Mouse (Mus musculus) olfactory bulb, adult 2 months (tissue): ENCODE data around the gene Srm. TPM values are rescaled to one million over a fixed set of nuclear protein-coding genes. Genes with fewer than 3 reads are reported as not detected.
A peak's percentile ranks its signal among the peaks of the same experiment; 100 is the strongest.

Source experiments
- H3K27ac ChIP-seq: fragments of 200-500 bp; 2 replicates; pipeline ENCODE4 v1.5.1; 2012; ENCODE audit warnings: low read depth, low read length; ENCODE audit not compliant: insufficient read depth
- H3K4me1 ChIP-seq: fragments of 200-500 bp; 2 replicates; pipeline ENCODE4 v1.6.1; 2012; ENCODE audit warnings: low read length; ENCODE audit not compliant: control insufficient read depth, insufficient read depth
- H3K4me3 ChIP-seq: fragments of 200-500 bp; 2 replicates; pipeline ENCODE4 v1.5.1; 2012; ENCODE audit warnings: mild to moderate bottlenecking, low read depth, low read length, moderate library complexity; ENCODE audit not compliant: insufficient read depth
- CTCF ChIP-seq: fragments of 200-500 bp; IDR thresholded peaks from 2 replicates; pipeline ENCODE4 v1.5.1; 2012; ENCODE audit warnings: low read depth, mild to moderate bottlenecking, low read length, moderate library complexity; ENCODE audit not compliant: insufficient read depth
- POLR2A ChIP-seq: fragments of 200-500 bp; IDR thresholded peaks from 2 replicates; pipeline ENCODE4 v1.6.1; 2012; ENCODE audit warnings: mild to moderate bottlenecking, low read depth, low read length, moderate library complexity; ENCODE audit not compliant: insufficient read depth
- WGBS: fragments of 180-500 bp; shearing (Covaris S2); methylation state at CpG from one replicate; pipeline ENCODE4 v1.1.7; 2018; 5-methylcytosine and 5-hydroxymethylcytosine counted together
- polyA plus RNA-seq: library from polyadenylated mRNA; stranded (reverse); fragments of >200 nt; gene quantifications from 2 replicates; pipeline ENCODE4 v1.2.4, GENCODE M21; 2012; ENCODE audit warnings: low replicate concordance; ENCODE audit not compliant: missing spikeins, insufficient read depth, insufficient read length

The Srm gene
- polyA plus RNA-seq, 1 experiment, result not detected

DNA sequence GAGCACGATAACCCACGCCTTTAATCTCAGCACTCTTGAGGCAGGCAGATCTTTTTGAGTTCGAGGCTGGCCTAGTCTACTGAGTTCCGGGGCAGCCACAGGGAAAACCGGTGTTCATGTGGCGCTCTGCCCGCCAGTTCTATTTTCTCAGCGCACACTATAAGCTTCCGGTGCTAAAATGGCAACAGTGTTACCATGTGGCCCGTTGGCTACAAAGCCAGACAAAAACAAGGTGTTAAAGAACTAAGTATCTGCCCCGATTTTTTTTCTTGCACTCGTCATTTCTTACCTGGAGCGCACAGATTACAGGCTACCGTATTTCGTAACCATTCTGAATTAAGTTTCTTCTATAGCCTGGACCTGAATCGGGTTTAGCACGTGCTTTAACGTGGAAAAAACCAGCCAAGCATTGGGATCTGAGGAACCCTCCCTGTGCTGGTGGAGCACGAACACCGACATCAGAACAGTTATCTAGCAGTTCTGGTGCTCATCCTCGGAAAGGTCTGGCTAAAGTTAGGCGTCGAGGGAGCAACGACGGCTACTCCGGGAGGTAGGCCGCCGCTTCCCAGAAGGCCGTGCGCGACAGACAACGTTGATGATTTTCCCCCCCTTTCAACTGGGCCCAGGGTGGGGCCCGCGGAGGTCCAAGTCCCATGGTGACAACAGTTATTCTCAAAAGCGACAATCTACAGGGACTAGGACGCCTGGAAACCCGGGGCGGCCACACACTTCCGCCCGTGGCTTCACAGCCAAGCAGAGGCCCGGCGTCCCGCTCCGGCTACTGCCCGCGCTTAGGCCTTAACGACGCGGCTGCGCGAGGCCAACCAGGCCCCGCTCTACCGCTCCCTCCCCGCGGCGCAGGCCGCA lies 34.7 kb downstream of the Srm start:
- TF ChIP-seq CTCF (no peak), POLR2A (no peak)
- H3K27ac ChIP-seq, result peak overlapping the region; percentile 88
- H3K4me1 ChIP-seq, result peaks cover 11% of the 10 kb centered on the region; the same call in 1 of the 2 replicates
- peak overlapping the region; percentile 84 for H3K4me3 ChIP-seq
- under 1% methylated on average over 57 of the region's 57 CpGs for whole genome bisulfite sequencing

DNA sequence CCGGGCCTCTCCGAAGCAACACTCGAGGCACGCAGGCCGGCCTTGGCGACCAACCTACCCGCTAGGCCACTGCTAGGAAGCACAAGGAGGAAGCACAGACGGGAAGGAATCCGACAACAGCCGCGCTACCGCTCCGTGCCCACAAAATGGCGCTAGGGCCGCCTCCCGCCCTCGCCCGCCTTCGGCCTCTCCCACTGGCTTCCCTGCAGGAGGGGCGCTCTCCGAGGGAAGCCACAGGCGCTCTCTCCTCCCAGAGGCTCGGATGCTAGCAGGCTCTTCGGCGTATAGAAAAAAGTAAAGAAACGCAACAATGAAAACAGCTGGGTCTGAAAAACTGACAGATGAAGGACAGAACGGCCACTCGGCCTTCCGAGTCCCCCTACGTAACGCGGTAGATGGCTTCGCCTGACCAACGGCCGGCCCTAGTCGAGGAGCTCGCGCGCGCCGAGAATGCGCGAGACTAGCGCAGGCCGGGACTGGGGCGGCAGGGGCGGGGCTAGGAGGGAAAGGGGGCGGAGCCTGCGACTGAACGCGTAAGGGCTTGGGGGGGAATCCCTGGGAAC lies 35.4 kb downstream of the Srm start, which contains the start of gene Tardbp:
Gene Tardbp, minus strand, starts transcription at position 397 of the 563 bp plus-strand sequence.
- TF ChIP-seq CTCF, result no peak
- TF ChIP-seq POLR2A, result peak; percentile 73
- peaks cover 11% of the 10 kb centered on the region; the same call in 1 of the 2 replicates for H3K4me1 ChIP-seq
- under 1% methylated on average over 51 of the region's 51 CpGs for WGBS
- H3K4me3 ChIP-seq, result peak within 1 kb of the TSS; percentile 84
- H3K27ac ChIP-seq, result peak within 1 kb of the TSS; percentile 88

DNA sequence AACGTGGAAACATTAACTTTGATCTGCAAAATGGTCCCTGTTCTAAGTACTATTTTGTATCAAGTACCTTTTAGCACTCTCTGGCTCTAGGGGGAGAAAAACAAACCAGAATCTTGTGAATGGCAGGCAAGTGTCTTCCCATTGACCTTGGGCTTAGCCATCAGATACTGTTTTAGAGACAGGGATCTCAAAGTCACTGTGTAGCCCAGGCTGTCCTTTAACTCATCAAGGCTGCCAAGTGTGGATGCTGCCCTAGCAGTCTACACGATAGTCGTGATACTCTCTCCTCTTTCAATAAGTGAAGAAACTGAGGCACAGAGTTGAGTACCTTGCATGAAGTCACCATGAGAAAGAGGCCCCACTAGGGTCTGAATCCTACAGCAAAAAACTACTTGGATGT lies 35.9 kb downstream of the Srm start:
- 65% methylated on average over 3 of the region's 3 CpGs for WGBS
- TF ChIP-seq POLR2A (no peak), CTCF (no peak)
- Histone ChIP-seq H3K4me1 (peaks cover 11% of the 10 kb centered on the region; the same call in 1 of the 2 replicates), H3K27ac (no peak overlapping the region), H3K4me3 (no peak overlapping the region)

DNA sequence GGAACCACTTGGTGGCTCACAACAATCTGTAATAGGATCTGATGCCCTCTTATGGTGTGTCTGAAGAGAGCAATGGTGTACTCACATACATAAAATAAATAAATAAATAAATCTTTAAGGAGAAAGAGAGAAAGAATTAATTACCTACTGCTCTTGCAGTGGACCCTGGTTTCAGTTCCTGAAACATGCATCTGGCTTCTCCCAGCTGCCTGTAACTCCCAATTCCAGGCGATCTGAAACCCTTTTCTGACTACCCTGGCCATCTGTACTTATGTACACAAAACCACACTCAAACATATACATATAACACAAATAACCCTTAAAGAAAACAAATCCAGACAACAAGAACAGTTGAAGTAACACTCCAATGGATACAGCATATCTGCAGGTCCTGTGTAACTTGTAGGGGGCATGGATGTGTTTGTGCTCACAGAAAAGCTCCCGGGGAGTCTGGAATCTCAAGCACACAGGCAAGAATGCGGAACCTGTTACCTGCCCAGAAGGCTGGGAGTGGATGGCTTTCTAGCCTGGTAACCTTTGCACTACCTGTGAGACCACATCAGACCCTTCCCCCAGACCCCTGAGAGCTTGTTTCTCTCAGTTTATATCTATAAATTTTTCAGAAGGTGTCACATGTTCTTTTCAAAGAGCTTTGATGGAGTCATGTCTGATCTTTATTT lies 40.9 kb downstream of the Srm start:
- Histone ChIP-seq H3K4me1 (no peaks in the 10 kb centered on the region), H3K27ac (no peak overlapping the region), H3K4me3 (no peak overlapping the region)
- TF ChIP-seq POLR2A, result no peak
- WGBS, result 81% methylated on average over 3 of the region's 3 CpGs

DNA sequence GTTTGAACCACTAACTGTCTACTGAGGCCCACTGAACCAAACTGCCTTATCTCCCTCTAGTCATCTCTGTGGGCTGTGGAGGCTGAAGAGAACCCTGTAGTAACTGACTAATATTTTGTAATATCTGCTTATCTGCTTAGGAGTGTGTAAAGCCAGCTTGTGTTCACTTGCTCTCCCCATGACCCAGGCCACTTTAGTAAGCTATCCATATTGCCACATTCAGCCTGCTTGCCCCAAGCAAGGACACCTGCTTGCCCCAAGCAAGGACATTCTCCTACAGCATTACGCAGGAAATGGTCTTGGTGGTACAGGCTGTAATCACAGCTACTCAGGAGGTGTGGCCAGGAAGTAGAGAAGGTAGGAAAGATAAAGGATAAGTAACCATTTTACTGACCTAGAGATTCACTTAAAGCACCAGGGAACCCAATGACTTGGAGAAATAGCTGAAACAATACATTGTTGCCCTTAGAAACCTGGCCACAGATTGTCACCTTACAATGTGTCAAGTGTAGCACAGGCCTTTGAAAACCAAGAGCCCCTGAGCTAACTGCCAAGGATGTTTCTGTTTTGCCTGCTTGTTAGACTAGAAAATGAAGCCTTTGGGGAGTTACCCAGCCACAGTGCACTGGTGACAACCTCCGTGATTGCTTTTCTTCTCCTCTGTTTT lies 42.2 kb downstream of the Srm start:
- H3K4me1 ChIP-seq, result no peaks in the 10 kb centered on the region
- TF ChIP-seq CTCF (no peak), POLR2A (no peak)
- H3K27ac ChIP-seq, result no peak overlapping the region
- 80% methylated on average over 2 of the region's 2 CpGs for WGBS
- H3K4me3 ChIP-seq, result no peak overlapping the region

DNA sequence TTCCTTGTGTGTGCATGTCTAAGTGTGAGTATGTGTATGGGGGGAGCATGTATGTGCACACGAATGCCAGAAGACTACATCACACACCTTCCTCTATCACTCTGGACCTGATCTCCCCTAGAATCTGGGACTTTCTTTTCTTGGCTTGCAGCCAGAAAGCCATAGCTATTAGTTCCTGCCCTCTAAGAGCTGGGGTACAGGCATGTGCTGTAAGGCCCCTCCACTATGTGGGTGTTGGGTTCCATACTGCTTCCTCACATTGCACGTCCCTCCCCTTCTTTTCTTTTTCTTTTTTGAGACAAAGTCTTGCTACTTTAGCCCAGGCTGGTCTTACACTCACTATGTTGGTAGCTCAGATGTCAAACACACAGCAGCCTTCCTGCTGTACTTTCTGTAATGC lies 44.0 kb downstream of the Srm start:
- TF ChIP-seq CTCF (no peak), POLR2A (no peak)
- no peak overlapping the region for H3K4me3 ChIP-seq
- no peaks in the 10 kb centered on the region for H3K4me1 ChIP-seq
- no peak overlapping the region for H3K27ac ChIP-seq
- 83% methylated on average over 2 of the region's 2 CpGs for WGBS

DNA sequence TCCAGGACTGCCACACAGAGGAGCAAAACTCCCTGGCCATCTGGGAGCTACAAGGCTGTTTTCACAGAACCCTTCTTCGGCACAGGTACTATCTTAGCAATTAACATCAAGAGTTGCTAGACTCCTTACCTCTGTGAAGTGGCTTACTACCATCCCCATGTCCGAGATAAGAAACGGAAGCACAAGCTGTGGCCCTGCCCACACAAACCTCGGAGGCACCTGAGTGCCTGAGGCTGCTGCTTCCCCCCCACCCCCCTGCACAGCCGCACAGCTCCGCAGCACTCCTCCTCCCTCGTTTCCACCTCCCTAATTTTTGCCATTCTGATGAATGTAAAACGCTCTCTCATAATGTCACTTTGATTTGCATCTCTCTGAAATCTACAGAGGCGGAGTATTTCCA lies 47.0 kb downstream of the Srm start:
- TF ChIP-seq POLR2A (no peak), CTCF (no peak)
- 41% methylated on average over 9 of the region's 9 CpGs for WGBS
- no peak overlapping the region for H3K27ac ChIP-seq
- no peaks in the 10 kb centered on the region for H3K4me1 ChIP-seq
- H3K4me3 ChIP-seq, result no peak overlapping the region

DNA sequence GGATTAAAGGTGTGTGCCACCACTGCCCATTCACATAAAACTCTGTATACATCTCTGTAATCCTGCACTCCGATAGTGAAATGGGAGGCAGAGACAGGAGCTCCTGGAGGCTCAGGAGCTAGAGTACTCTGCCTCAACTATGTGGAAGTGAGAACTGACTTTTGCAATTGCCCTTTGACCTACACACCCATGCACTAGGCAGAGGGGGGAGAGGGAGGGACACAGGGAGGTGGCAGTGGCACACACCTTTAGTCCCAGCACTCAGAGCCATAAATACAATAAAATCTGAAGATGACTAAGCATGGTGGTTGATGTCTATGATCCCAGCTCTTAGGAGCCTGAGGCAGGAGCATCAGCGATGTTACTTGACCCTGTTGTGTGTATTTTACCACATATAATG lies 48.2 kb downstream of the Srm start:
- no peak overlapping the region for H3K27ac ChIP-seq
- peaks cover 4% of the 10 kb centered on the region for H3K4me1 ChIP-seq
- no peak overlapping the region for H3K4me3 ChIP-seq
- no peak for TF ChIP-seq POLR2A
- no peak for TF ChIP-seq CTCF
- 95% methylated on average over 2 of the region's 2 CpGs for WGBS
